Mouse (Mus musculus): ENCODE data around the gene Mad1l1.

GRCm38 (mm10) chr5:140173181-140173580 lies 148.2 kb downstream of the Mad1l1 start:
- TF ChIP-seq POLR2A (IDR thresholded peaks at IDR 0.05; ENCODE audit: borderline replicate concordance, control insufficient read depth, low read depth, low read length): no peak
- no peak for TF ChIP-seq CTCF (IDR thresholded peaks at IDR 0.05; ENCODE audit: control insufficient read depth, insufficient read depth, low read length)

Data from bone marrow, adult 2 months (tissue).